Mouse (Mus musculus): ENCODE measurements around the gene Klf2.

The Klf2 gene

GRCm38 (mm10) chr8:72318801-72319322, at the start of gene Klf2:
Gene Klf2 (plus strand): TSS chr8:72319033.
- DNase-seq (ENCODE audit: low spot score in 2 of 2), result peak; percentile 99

GRCm38 (mm10) chr8:72270606-72271005, 48.2 kb upstream of the Klf2 start:
- DNase-seq (ENCODE audit: low spot score in 2 of 2), result peak; percentile 91 to 93

- no peak for DNase-seq (ENCODE audit: low spot score in 2 of 2)
Measured at GRCm38 (mm10) chr8:72271051-72271660, 47.7 kb upstream of the Klf2 start.

- peak; percentile 69 for DNase-seq (ENCODE audit: low spot score in 2 of 2)
Measured at GRCm38 (mm10) chr8:72271691-72272090, 47.1 kb upstream of the Klf2 start.

- DNase-seq (ENCODE audit: low spot score in 2 of 2), result peak; percentile 86
Measured at GRCm38 (mm10) chr8:72272361-72272760, 46.5 kb upstream of the Klf2 start.

- peak in 1 of 2 experiments; percentile 41 for DNase-seq (ENCODE audit: low spot score in 2 of 2)
Measured at GRCm38 (mm10) chr8:72273111-72273770, 45.6 kb upstream of the Klf2 start.

GRCm38 (mm10) chr8:72273807-72274206, 45.0 kb upstream of the Klf2 start:
- peak; percentile 88 to 89 for DNase-seq (ENCODE audit: low spot score in 2 of 2)

- DNase-seq (ENCODE audit: low spot score in 2 of 2), result no peak
Measured at GRCm38 (mm10) chr8:72277244-72277643, 41.6 kb upstream of the Klf2 start.

- peak; percentile 73 to 74 for DNase-seq (ENCODE audit: low spot score in 2 of 2)
Measured at GRCm38 (mm10) chr8:72279151-72279550, 39.7 kb upstream of the Klf2 start.

GRCm38 (mm10) chr8:72281634-72282033, 37.2 kb upstream of the Klf2 start:
- DNase-seq (ENCODE audit: low spot score in 2 of 2), result no peak

- DNase-seq (ENCODE audit: low spot score in 2 of 2), result no peak
Measured at GRCm38 (mm10) chr8:72285285-72285684, 33.5 kb upstream of the Klf2 start.

- DNase-seq (ENCODE audit: low spot score in 2 of 2), result no peak
Measured at GRCm38 (mm10) chr8:72289051-72289450, 29.8 kb upstream of the Klf2 start.

GRCm38 (mm10) chr8:72291104-72291503, 27.7 kb upstream of the Klf2 start:
- no peak for DNase-seq (ENCODE audit: low spot score in 2 of 2)

- no peak for DNase-seq (ENCODE audit: low spot score in 2 of 2)
Measured at GRCm38 (mm10) chr8:72293309-72293708, 25.5 kb upstream of the Klf2 start.

GRCm38 (mm10) chr8:72295125-72295524, 23.7 kb upstream of the Klf2 start:
- no peak for DNase-seq (ENCODE audit: low spot score in 2 of 2)

GRCm38 (mm10) chr8:72295679-72296078, 23.2 kb upstream of the Klf2 start:
- peak; percentile 58 to 61 for DNase-seq (ENCODE audit: low spot score in 2 of 2)

- DNase-seq (ENCODE audit: low spot score in 2 of 2), result no peak
Measured at GRCm38 (mm10) chr8:72296561-72296960, 22.3 kb upstream of the Klf2 start.

- DNase-seq (ENCODE audit: low spot score in 2 of 2), result no peak
Measured at GRCm38 (mm10) chr8:72298928-72299327, 19.9 kb upstream of the Klf2 start.

- DNase-seq (ENCODE audit: low spot score in 2 of 2), result no peak
Measured at GRCm38 (mm10) chr8:72300654-72301400, 18.0 kb upstream of the Klf2 start.

GRCm38 (mm10) chr8:72301497-72301896, 17.3 kb upstream of the Klf2 start:
- DNase-seq (ENCODE audit: low spot score in 2 of 2), result no peak

GRCm38 (mm10) chr8:72302986-72303612, 15.7 kb upstream of the Klf2 start:
- no peak for DNase-seq (ENCODE audit: low spot score in 2 of 2)

GRCm38 (mm10) chr8:72303633-72304032, 15.2 kb upstream of the Klf2 start:
- peak; percentile 54 to 56 for DNase-seq (ENCODE audit: low spot score in 2 of 2)

Data from spleen, postnatal 36 days (tissue).